Mouse (Mus musculus) kidney, adult 8-10 months (tissue): ENCODE data around the gene Duxf3.
"Not testable (repeated sequence)": the region's sequence is repeated elsewhere in the genome, so short reads cannot be mapped to it uniquely, and the experiment has no call there.

Experiments
- DNase-seq, 2 experiments: peaks; one replicate each; pipeline ENCODE4 v3.0.0; 2022

Duxf3 gene

GRCm38 (mm10) chr10:58232641-58232969, at the start of gene Duxf3:
Duxf3 (minus strand) TSS chr10:58232675.
- DNase-seq = not testable (repeated sequence)

- no peak for DNase-seq
These were observed 49.8 kb upstream of the Duxf3 start for GRCm38 (mm10) chr10:58282238-58282637.

GRCm38 (mm10) chr10:58258466-58258865, 26.0 kb upstream of the Duxf3 start:
- no peak for DNase-seq

GRCm38 (mm10) chr10:58255954-58256353, 23.5 kb upstream of the Duxf3 start:
- DNase-seq = peak in 1 of 2 experiments; percentile 15

GRCm38 (mm10) chr10:58255213-58255892, 22.9 kb upstream of the Duxf3 start, which contains the start of gene Gcc2:
Gcc2 (plus strand) TSS chr10:58255497.
- peak; percentile 92 to 94 for DNase-seq

GRCm38 (mm10) chr10:58254635-58255175, 22.2 kb upstream of the Duxf3 start:
- peak in 1 of 2 experiments; percentile 8 for DNase-seq

GRCm38 (mm10) chr10:58249535-58249934, 17.1 kb upstream of the Duxf3 start:
- no peak for DNase-seq

GRCm38 (mm10) chr10:58238984-58239740, 6.7 kb upstream of the Duxf3 start:
- peak in 1 of 2 experiments; percentile 58 for DNase-seq

GRCm38 (mm10) chr10:58236613-58237012, 4.1 kb upstream of the Duxf3 start, which contains the start of gene Gm4981:
Gm4981 (minus strand) TSS chr10:58236701.
- DNase-seq = no peak

- DNase-seq = not testable (repeated sequence)
These were observed 2.5 kb upstream of the Duxf3 start for GRCm38 (mm10) chr10:58234985-58235384.

GRCm38 (mm10) chr10:58233740-58234121, 1.3 kb upstream of the Duxf3 start:
- DNase-seq = not testable (repeated sequence)

- DNase-seq = not testable (repeated sequence)
These were observed 722 bp upstream of the Duxf3 start for GRCm38 (mm10) chr10:58233054-58233739.

GRCm38 (mm10) chr10:58231779-58232640, 465 bp downstream of the Duxf3 start:
- peak; percentile 59 to 66 for DNase-seq

GRCm38 (mm10) chr10:58231088-58231487, 1.4 kb downstream of the Duxf3 start:
- DNase-seq = not testable (repeated sequence)

GRCm38 (mm10) chr10:58230021-58230420, 2.5 kb downstream of the Duxf3 start:
- not testable (repeated sequence) for DNase-seq

GRCm38 (mm10) chr10:58227798-58228197, 4.7 kb downstream of the Duxf3 start:
- DNase-seq = not testable (repeated sequence)

- DNase-seq = not testable (repeated sequence)
These were observed 6.1 kb downstream of the Duxf3 start for GRCm38 (mm10) chr10:58226357-58226756.

- DNase-seq = not testable (repeated sequence)
These were observed 7.4 kb downstream of the Duxf3 start, which contains the start of gene AW822073 for GRCm38 (mm10) chr10:58224827-58225785. AW822073 (minus strand) TSS chr10:58224930.

GRCm38 (mm10) chr10:58223972-58224805, 8.3 kb downstream of the Duxf3 start:
- DNase-seq = peak in 1 of 2 experiments; percentile 66

- not testable (repeated sequence) for DNase-seq
These were observed 9.3 kb downstream of the Duxf3 start for GRCm38 (mm10) chr10:58223161-58223560.
